Mouse (Mus musculus): Measurements from ENCODE around the gene Gm29427.

Gm29427 gene

GRCm38 (mm10) chr1:130737411-130737881, 21.8 kb upstream of the Gm29427 start:
- peak overlapping the region; percentile 51; the same call in 1 of the 2 replicates for H3K4me3 ChIP-seq (replicated peaks; ENCODE audit: low read length)
- H3K9me3 ChIP-seq (ENCODE audit: low read length) = no peaks in the 10 kb centered on the region
- TF ChIP-seq POU5F1 (IDR thresholded peaks at IDR 0.05; ENCODE audit: borderline replicate concordance, low read length) (no peak), CTCF (conservative IDR thresholded peaks at IDR 0.05; ENCODE audit: low read length) (no peak), NANOG (IDR thresholded peaks at IDR 0.05; ENCODE audit: borderline replicate concordance, low read length) (no peak)

GRCm38 (mm10) chr1:130734852-130735251, 19.3 kb upstream of the Gm29427 start:
- no peaks in the 10 kb centered on the region for H3K9me3 ChIP-seq (ENCODE audit: low read length)
- H3K4me3 ChIP-seq (replicated peaks; ENCODE audit: low read length) = no peak overlapping the region
- peaks cover 15% of the 10 kb centered on the region for H3K27me3 ChIP-seq (ENCODE audit: insufficient read depth, low read length)
- no peaks in the 10 kb centered on the region for H3K36me3 ChIP-seq (ENCODE audit: insufficient read depth, low read length)
- TF ChIP-seq POU5F1 (IDR thresholded peaks at IDR 0.05; ENCODE audit: borderline replicate concordance, low read length) (no peak), NANOG (IDR thresholded peaks at IDR 0.05; ENCODE audit: borderline replicate concordance, low read length) (no peak), CTCF (conservative IDR thresholded peaks at IDR 0.05; ENCODE audit: low read length) (no peak)
- peaks cover 33% of the 10 kb centered on the region for H3K4me1 ChIP-seq (replicated peaks; ENCODE audit: low read depth, low read length)

More at GRCm38 (mm10) chr1:130737411-130737881, 21.8 kb upstream of the Gm29427 start:
- Histone ChIP-seq H3K36me3 (ENCODE audit: insufficient read depth, low read length) (no peaks in the 10 kb centered on the region), H3K27me3 (ENCODE audit: insufficient read depth, low read length) (peaks cover 27% of the 10 kb centered on the region), H3K4me1 (replicated peaks; ENCODE audit: low read depth, low read length) (peaks cover 33% of the 10 kb centered on the region)

- peaks cover 15% of the 10 kb centered on the region for H3K27me3 ChIP-seq (ENCODE audit: insufficient read depth, low read length)
- H3K4me3 ChIP-seq (replicated peaks; ENCODE audit: low read length) = no peak overlapping the region
- peaks cover 33% of the 10 kb centered on the region for H3K4me1 ChIP-seq (replicated peaks; ENCODE audit: low read depth, low read length)
- TF ChIP-seq POU5F1 (IDR thresholded peaks at IDR 0.05; ENCODE audit: borderline replicate concordance, low read length) = no peak
- no peak for TF ChIP-seq NANOG (IDR thresholded peaks at IDR 0.05; ENCODE audit: borderline replicate concordance, low read length)
- no peak for TF ChIP-seq CTCF (conservative IDR thresholded peaks at IDR 0.05; ENCODE audit: low read length)
- no peaks in the 10 kb centered on the region for H3K36me3 ChIP-seq (ENCODE audit: insufficient read depth, low read length)
- H3K9me3 ChIP-seq (ENCODE audit: low read length) = no peaks in the 10 kb centered on the region
Observed at GRCm38 (mm10) chr1:130734452-130734851, 18.9 kb upstream of the Gm29427 start.

- no peak overlapping the region for H3K4me3 ChIP-seq (replicated peaks; ENCODE audit: low read length)
- H3K36me3 ChIP-seq (ENCODE audit: insufficient read depth, low read length) = no peaks in the 10 kb centered on the region
- no peaks in the 10 kb centered on the region for H3K9me3 ChIP-seq (ENCODE audit: low read length)
- peaks cover 13% of the 10 kb centered on the region for H3K27me3 ChIP-seq (ENCODE audit: insufficient read depth, low read length)
- TF ChIP-seq NANOG (IDR thresholded peaks at IDR 0.05; ENCODE audit: borderline replicate concordance, low read length) (no peak), POU5F1 (IDR thresholded peaks at IDR 0.05; ENCODE audit: borderline replicate concordance, low read length) (no peak)
- H3K4me1 ChIP-seq (replicated peaks; ENCODE audit: low read depth, low read length) = peaks cover 33% of the 10 kb centered on the region
Observed at GRCm38 (mm10) chr1:130733671-130734070, 18.1 kb upstream of the Gm29427 start.

- Histone ChIP-seq H3K4me1 (replicated peaks; ENCODE audit: low read depth, low read length) (peaks cover 28% of the 10 kb centered on the region), H3K27me3 (ENCODE audit: insufficient read depth, low read length) (peaks cover 6% of the 10 kb centered on the region), H3K4me3 (replicated peaks; ENCODE audit: low read length) (no peak overlapping the region), H3K9me3 (ENCODE audit: low read length) (no peaks in the 10 kb centered on the region), H3K36me3 (ENCODE audit: insufficient read depth, low read length) (no peaks in the 10 kb centered on the region)
- TF ChIP-seq NANOG (IDR thresholded peaks at IDR 0.05; ENCODE audit: borderline replicate concordance, low read length) = no peak
- no peak for TF ChIP-seq POU5F1 (IDR thresholded peaks at IDR 0.05; ENCODE audit: borderline replicate concordance, low read length)
- TF ChIP-seq CTCF (conservative IDR thresholded peaks at IDR 0.05; ENCODE audit: low read length) = no peak
Observed at GRCm38 (mm10) chr1:130732706-130733658, 17.4 kb upstream of the Gm29427 start.

- H3K9me3 ChIP-seq (ENCODE audit: low read length) = no peaks in the 10 kb centered on the region
- peaks cover 3% of the 10 kb centered on the region; the same call in 1 of the 2 replicates for H3K27me3 ChIP-seq (ENCODE audit: insufficient read depth, low read length)
- peak within 1 kb of the TSS; percentile 32 for H3K4me3 ChIP-seq (replicated peaks; ENCODE audit: low read length)
Observed at GRCm38 (mm10) chr1:130731741-130732337, 16.2 kb upstream of the Gm29427 start, which contains the start of gene AA986860. Gene AA986860 (plus strand): TSS chr1:130731976.

GRCm38 (mm10) chr1:130729153-130729552, 13.6 kb upstream of the Gm29427 start, which contains the start of gene Pfkfb2:
Gene Pfkfb2 (minus strand): TSS chr1:130729253.
- Histone ChIP-seq H3K4me3 (replicated peaks; ENCODE audit: low read length) (no peak within 1 kb of the TSS), H3K9me3 (ENCODE audit: low read length) (no peaks in the 10 kb centered on the region), H3K36me3 (ENCODE audit: insufficient read depth, low read length) (no peaks in the 10 kb centered on the region), H3K27me3 (ENCODE audit: insufficient read depth, low read length) (no peaks in the 10 kb centered on the region), H3K4me1 (replicated peaks; ENCODE audit: low read depth, low read length) (peaks cover 19% of the 10 kb centered on the region)
- TF ChIP-seq NANOG (IDR thresholded peaks at IDR 0.05; ENCODE audit: borderline replicate concordance, low read length) = no peak
- TF ChIP-seq CTCF (conservative IDR thresholded peaks at IDR 0.05; ENCODE audit: low read length) = no peak
- TF ChIP-seq POU5F1 (IDR thresholded peaks at IDR 0.05; ENCODE audit: borderline replicate concordance, low read length) = no peak

More at GRCm38 (mm10) chr1:130731741-130732337, 16.2 kb upstream of the Gm29427 start, which contains the start of gene AA986860:
- no peaks in the 10 kb centered on the region for H3K36me3 ChIP-seq (ENCODE audit: insufficient read depth, low read length)
- TF ChIP-seq CTCF (conservative IDR thresholded peaks at IDR 0.05; ENCODE audit: low read length) (no peak), POU5F1 (IDR thresholded peaks at IDR 0.05; ENCODE audit: borderline replicate concordance, low read length) (no peak)
- peaks cover 17% of the 10 kb centered on the region for H3K4me1 ChIP-seq (replicated peaks; ENCODE audit: low read depth, low read length)

GRCm38 (mm10) chr1:130728708-130729107, 13.1 kb upstream of the Gm29427 start:
- Histone ChIP-seq H3K36me3 (ENCODE audit: insufficient read depth, low read length) (no peaks in the 10 kb centered on the region), H3K4me1 (replicated peaks; ENCODE audit: low read depth, low read length) (peaks cover 19% of the 10 kb centered on the region), H3K27me3 (ENCODE audit: insufficient read depth, low read length) (no peaks in the 10 kb centered on the region), H3K4me3 (replicated peaks; ENCODE audit: low read length) (no peak overlapping the region), H3K9me3 (ENCODE audit: low read length) (no peaks in the 10 kb centered on the region)
- no peak for TF ChIP-seq NANOG (IDR thresholded peaks at IDR 0.05; ENCODE audit: borderline replicate concordance, low read length)
- no peak for TF ChIP-seq CTCF (conservative IDR thresholded peaks at IDR 0.05; ENCODE audit: low read length)
- TF ChIP-seq POU5F1 (IDR thresholded peaks at IDR 0.05; ENCODE audit: borderline replicate concordance, low read length) = no peak
